Mouse (Mus musculus): ENCODE measurements around the gene Copz2. TPM values are rescaled to one million over a fixed set of nuclear protein-coding genes. Genes with fewer than 3 reads are reported as not detected.
"Not testable (repeated sequence)": the region's sequence is repeated elsewhere in the genome, so short reads cannot be mapped to it uniquely, and the experiment has no call there.

The Copz2 gene
- polyA plus RNA-seq (2015; fragmentation: Nextera tagmentation; extraction: Ambion mirVana) = 14.8 and 19.7 TPM in 2 replicates

- Histone ChIP-seq H3K27me3 (peaks cover 22% of the 10 kb centered on the region), H3K4me1 (replicated peaks) (peaks cover 10% of the 10 kb centered on the region; the same call in 1 of the 2 replicates)
- no peak for ATAC-seq
These were observed at the start of gene Copz2 for GRCm38 (mm10) chr11:96849681-96850467. Gene Copz2 (plus strand): TSS chr11:96849870.

GRCm38 (mm10) chr11:96805606-96806005, 44.1 kb upstream of the Copz2 start:
- H3K4me3 ChIP-seq (replicated peaks) = no peak overlapping the region
- ATAC-seq = no peak
- 90% methylated on average over 5 of the region's 5 CpGs for WGBS
- no peaks in the 10 kb centered on the region for H3K9me3 ChIP-seq
- H3K4me2 ChIP-seq (replicated peaks) = no peak overlapping the region
- H3K4me1 ChIP-seq (replicated peaks) = no peaks in the 10 kb centered on the region
- no peak overlapping the region for H3K9ac ChIP-seq (replicated peaks)
- H3K36me3 ChIP-seq = peaks cover 92% of the 10 kb centered on the region
- no peak overlapping the region for H3K27ac ChIP-seq
- no peaks in the 10 kb centered on the region for H3K27me3 ChIP-seq

More at GRCm38 (mm10) chr11:96849681-96850467, at the start of gene Copz2:
- Histone ChIP-seq H3K4me3 (replicated peaks) (peak within 1 kb of the TSS; percentile 44), H3K27ac (no peak within 1 kb of the TSS), H3K9me3 (no peaks in the 10 kb centered on the region), H3K4me2 (replicated peaks) (peak within 1 kb of the TSS; percentile 75), H3K9ac (replicated peaks) (peak within 1 kb of the TSS; percentile 56), H3K36me3 (no peaks in the 10 kb centered on the region)
- 2% methylated on average over 58 of the region's 60 CpGs for WGBS

DNA sequence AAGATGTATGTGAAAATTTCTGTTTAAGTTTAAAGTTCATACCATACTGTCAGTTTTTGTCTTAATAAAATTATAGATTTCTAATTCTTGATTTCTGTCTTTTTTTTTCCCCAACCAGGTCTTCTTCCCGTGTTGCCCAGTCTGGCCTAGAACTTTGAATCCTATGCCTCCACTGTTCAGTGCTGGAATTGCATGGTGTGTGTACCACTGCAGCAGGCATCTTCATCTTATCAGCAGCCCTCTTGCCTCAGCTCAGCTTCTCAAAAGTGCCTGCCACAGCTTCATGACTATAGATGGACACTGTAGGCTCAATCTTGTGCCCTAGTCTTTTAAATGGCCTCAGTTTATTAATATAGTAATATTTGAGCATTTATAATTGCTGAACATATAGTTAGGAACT, 41.6 kb upstream of the Copz2 start:
- Histone ChIP-seq H3K27me3 (no peaks in the 10 kb centered on the region), H3K4me3 (replicated peaks) (no peak overlapping the region), H3K36me3 (peaks cover 92% of the 10 kb centered on the region), H3K9ac (replicated peaks) (no peak overlapping the region), H3K4me1 (replicated peaks) (no peaks in the 10 kb centered on the region), H3K9me3 (no peaks in the 10 kb centered on the region), H3K27ac (no peak overlapping the region), H3K4me2 (replicated peaks) (no peak overlapping the region)
- WGBS = 64% methylated on average over 1 of the region's 1 CpGs
- no peak for ATAC-seq

DNA sequence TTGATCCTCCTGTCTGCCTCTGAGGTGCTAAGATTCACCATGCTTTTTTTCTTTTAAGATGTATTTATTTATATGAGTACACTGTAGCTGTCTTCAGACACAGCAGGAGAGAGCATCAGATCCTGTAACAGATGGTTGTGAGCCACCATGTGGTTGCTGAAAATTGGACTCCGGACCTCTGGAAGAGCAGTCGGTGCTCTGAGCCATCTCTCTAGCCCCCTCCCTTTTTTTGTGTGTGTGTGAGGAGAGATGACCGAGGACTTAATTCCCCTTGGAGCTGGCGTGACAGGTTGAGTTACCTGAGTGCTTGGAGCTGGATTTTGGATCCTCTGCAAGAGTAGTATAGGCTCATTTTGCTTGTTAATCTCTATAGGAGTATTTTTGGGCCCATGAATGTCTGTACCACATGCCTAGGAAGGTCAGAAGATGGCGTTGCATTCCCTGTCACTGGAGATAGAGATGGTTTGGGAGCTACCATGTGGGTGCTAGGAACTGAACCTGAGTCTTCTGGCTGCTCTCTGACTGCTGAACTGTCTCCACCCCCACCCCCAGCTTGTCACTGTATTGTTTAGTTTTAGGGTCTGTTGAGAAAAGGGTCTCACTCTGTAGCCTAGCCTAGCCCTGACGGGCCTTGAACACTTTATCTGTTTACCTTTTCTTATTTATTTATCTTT, 40.0 kb upstream of the Copz2 start:
- no peak for ATAC-seq
- Histone ChIP-seq H3K4me3 (replicated peaks) (no peak overlapping the region), H3K36me3 (peaks cover 82% of the 10 kb centered on the region), H3K4me2 (replicated peaks) (no peak overlapping the region), H3K9ac (replicated peaks) (no peak overlapping the region), H3K27ac (no peak overlapping the region), H3K4me1 (replicated peaks) (no peaks in the 10 kb centered on the region), H3K27me3 (no peaks in the 10 kb centered on the region), H3K9me3 (no peaks in the 10 kb centered on the region)
- WGBS = 88% methylated on average over 6 of the region's 6 CpGs

GRCm38 (mm10) chr11:96811188-96811587, 38.5 kb upstream of the Copz2 start:
- not testable (repeated sequence) for H3K4me1 ChIP-seq (replicated peaks); H3K27ac ChIP-seq; H3K9me3 ChIP-seq; H3K27me3 ChIP-seq; H3K9ac ChIP-seq (replicated peaks); ATAC-seq; H3K4me3 ChIP-seq (replicated peaks); H3K4me2 ChIP-seq (replicated peaks)
- 92% methylated on average over 1 of the region's 1 CpGs for WGBS
- H3K36me3 ChIP-seq = peaks cover 78% of the 10 kb centered on the region

DNA sequence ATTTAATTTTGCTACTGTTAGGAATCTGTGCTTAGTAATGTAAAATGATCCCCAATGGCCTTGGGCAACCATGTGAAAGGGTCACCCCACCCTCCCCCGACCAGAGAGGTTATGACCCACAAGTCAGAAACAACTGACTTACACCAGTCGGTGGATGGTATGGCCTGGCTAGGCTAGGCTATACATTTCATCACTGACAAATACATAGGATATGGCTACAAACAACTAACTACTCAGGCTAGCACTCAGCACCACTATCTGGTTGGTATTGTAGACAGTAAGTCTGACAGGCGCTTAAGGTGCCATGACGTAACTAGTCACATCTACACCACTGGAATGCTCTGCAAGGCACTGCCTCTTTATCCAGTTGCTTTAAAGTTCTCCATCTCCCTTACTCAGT, 36.2 kb upstream of the Copz2 start:
- no peak overlapping the region for H3K4me2 ChIP-seq (replicated peaks)
- no peaks in the 10 kb centered on the region for H3K27me3 ChIP-seq
- H3K4me1 ChIP-seq (replicated peaks) = no peaks in the 10 kb centered on the region; the same call in 1 of the 2 replicates
- H3K27ac ChIP-seq = no peak overlapping the region
- ATAC-seq = no peak
- H3K36me3 ChIP-seq = peaks cover 83% of the 10 kb centered on the region
- H3K9ac ChIP-seq (replicated peaks) = no peak overlapping the region
- WGBS = 91% methylated on average over 4 of the region's 4 CpGs
- H3K9me3 ChIP-seq = no peaks in the 10 kb centered on the region
- no peak overlapping the region for H3K4me3 ChIP-seq (replicated peaks)

DNA sequence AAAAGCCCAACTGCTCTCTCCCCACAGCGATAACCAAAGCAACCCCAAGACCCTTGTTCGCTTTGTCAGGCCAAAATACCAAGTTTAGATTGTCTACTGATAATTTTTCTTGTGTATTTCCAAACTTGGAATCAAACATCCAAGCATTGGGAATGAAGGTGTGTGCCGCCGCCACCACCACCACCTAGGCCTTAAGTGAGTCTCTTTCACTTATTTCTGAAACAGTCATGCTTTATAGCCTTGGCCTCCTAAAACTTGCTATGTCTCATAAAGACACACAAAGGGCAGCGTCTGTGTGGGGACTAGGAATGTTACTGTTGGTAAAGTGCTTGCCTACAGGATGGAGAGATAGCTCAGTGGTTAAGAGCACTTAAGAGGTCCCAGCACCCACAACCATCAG, 35.8 kb upstream of the Copz2 start:
- Histone ChIP-seq H3K9ac (replicated peaks) (no peak overlapping the region), H3K4me2 (replicated peaks) (no peak overlapping the region), H3K9me3 (no peaks in the 10 kb centered on the region), H3K36me3 (peaks cover 83% of the 10 kb centered on the region), H3K4me1 (replicated peaks) (no peaks in the 10 kb centered on the region; the same call in 1 of the 2 replicates), H3K27ac (no peak overlapping the region), H3K27me3 (no peaks in the 10 kb centered on the region), H3K4me3 (replicated peaks) (no peak overlapping the region)
- 90% methylated on average over 5 of the region's 5 CpGs for WGBS
- ATAC-seq = no peak

DNA sequence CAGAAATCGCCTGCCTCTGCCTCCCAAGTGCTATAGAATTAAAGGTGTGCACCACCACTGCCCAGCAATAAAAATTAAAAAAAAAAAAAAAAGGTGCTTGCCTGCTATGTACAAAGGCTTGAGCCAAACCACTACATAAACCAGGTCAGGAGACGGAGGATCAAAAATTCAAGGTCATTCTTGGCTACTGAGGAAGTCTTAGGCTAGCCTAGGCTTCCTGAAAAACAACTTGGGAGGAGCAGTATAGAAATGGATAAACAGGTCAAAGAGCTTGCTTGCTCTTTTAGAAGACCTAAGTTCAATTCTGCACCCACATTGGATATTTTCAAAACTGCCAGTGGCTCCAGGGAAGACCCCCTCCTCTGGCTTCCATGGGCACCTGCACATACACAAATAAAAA, 35.2 kb upstream of the Copz2 start:
- no peak overlapping the region for H3K4me3 ChIP-seq (replicated peaks)
- H3K9ac ChIP-seq (replicated peaks) = no peak overlapping the region
- H3K36me3 ChIP-seq = peaks cover 83% of the 10 kb centered on the region
- no peak overlapping the region for H3K27ac ChIP-seq
- no peak overlapping the region for H3K4me2 ChIP-seq (replicated peaks)
- H3K4me1 ChIP-seq (replicated peaks) = no peaks in the 10 kb centered on the region; the same call in 1 of the 2 replicates
- H3K9me3 ChIP-seq = no peaks in the 10 kb centered on the region
- H3K27me3 ChIP-seq = no peaks in the 10 kb centered on the region
- ATAC-seq = no peak
- 97% methylated on average over 2 of the region's 2 CpGs for WGBS

- no peaks in the 10 kb centered on the region for H3K27me3 ChIP-seq
- 95% methylated on average over 2 of the region's 2 CpGs for WGBS
- no peak overlapping the region for H3K4me2 ChIP-seq (replicated peaks)
- no peak overlapping the region for H3K27ac ChIP-seq
- no peak overlapping the region for H3K4me3 ChIP-seq (replicated peaks)
- H3K4me1 ChIP-seq (replicated peaks) = no peaks in the 10 kb centered on the region; the same call in 1 of the 2 replicates
- no peak overlapping the region for H3K9ac ChIP-seq (replicated peaks)
- no peak for ATAC-seq
- H3K36me3 ChIP-seq = peaks cover 85% of the 10 kb centered on the region
- no peaks in the 10 kb centered on the region for H3K9me3 ChIP-seq
These were observed 33.8 kb upstream of the Copz2 start for GRCm38 (mm10) chr11:96815895-96816294.

DNA sequence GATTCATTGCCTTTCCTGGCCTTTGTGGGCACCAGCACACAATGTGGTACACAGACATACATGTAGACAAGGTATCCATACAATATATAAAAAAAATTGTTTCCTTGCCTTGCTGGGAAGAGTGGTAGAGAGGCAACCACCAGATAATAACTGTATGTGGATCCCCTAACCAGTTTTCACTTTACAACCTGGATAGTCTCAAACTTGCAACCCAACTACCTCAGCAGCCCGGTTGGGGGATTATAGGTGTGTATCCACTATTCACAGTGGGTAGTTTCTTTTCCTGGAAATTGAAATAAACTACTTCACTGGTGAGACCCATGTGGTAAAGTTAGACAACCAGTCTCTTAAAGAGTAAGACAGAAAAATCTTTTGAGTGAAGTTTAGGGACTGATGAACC, 33.2 kb upstream of the Copz2 start:
- H3K9me3 ChIP-seq = no peaks in the 10 kb centered on the region
- 94% methylated on average over 1 of the region's 1 CpGs for WGBS
- peaks cover 86% of the 10 kb centered on the region for H3K36me3 ChIP-seq
- no peak overlapping the region for H3K27ac ChIP-seq
- H3K4me2 ChIP-seq (replicated peaks) = no peak overlapping the region
- H3K27me3 ChIP-seq = no peaks in the 10 kb centered on the region
- H3K9ac ChIP-seq (replicated peaks) = no peak overlapping the region
- no peak overlapping the region for H3K4me3 ChIP-seq (replicated peaks)
- no peak for ATAC-seq
- H3K4me1 ChIP-seq (replicated peaks) = no peaks in the 10 kb centered on the region; the same call in 1 of the 2 replicates

- no peak overlapping the region for H3K4me3 ChIP-seq (replicated peaks)
- no peaks in the 10 kb centered on the region; the same call in 1 of the 2 replicates for H3K4me1 ChIP-seq (replicated peaks)
- ATAC-seq = no peak
- no peaks in the 10 kb centered on the region for H3K27me3 ChIP-seq
- WGBS = 55% methylated on average over 5 of the region's 5 CpGs
- no peaks in the 10 kb centered on the region for H3K9me3 ChIP-seq
- peak overlapping the region; percentile 32; the same call in 1 of the 2 replicates for H3K27ac ChIP-seq
- H3K36me3 ChIP-seq = peaks cover 86% of the 10 kb centered on the region
- H3K9ac ChIP-seq (replicated peaks) = no peak overlapping the region
- no peak overlapping the region for H3K4me2 ChIP-seq (replicated peaks)
These were observed 32.7 kb upstream of the Copz2 start for GRCm38 (mm10) chr11:96816979-96817378.

- WGBS = 85% methylated on average over 8 of the region's 8 CpGs
- Histone ChIP-seq H3K9me3 (no peaks in the 10 kb centered on the region), H3K36me3 (peaks cover 76% of the 10 kb centered on the region), H3K27ac (no peak overlapping the region), H3K4me1 (replicated peaks) (peaks cover 9% of the 10 kb centered on the region), H3K9ac (replicated peaks) (0 out of 2 replicates have a peak overlapping the region, but pooled peaks have one; percentile 12), H3K27me3 (no peaks in the 10 kb centered on the region), H3K4me3 (replicated peaks) (no peak overlapping the region), H3K4me2 (replicated peaks) (no peak overlapping the region)
- ATAC-seq = no peak
These were observed 31.5 kb upstream of the Copz2 start for GRCm38 (mm10) chr11:96818128-96818710.

Data from midbrain, embryonic 13.5 days (tissue).